Mouse (Mus musculus) adrenal gland, postnatal 36 days (tissue): ENCODE data around the gene Socs5. TPM values are rescaled to one million over a fixed set of nuclear protein-coding genes. Genes with fewer than 3 reads are reported as not detected.

Experiments
- DNase-seq, 2 experiments: peaks; one replicate each; pipeline ENCODE4 v3.0.0; 2021; ENCODE audit warnings: mixed read lengths in 1 of 2
- microRNA-seq: library from miRNA; unstranded; fragments of <30 nt; microRNA quantifications from one replicate; pipeline ENCODE4 v1.2.0, GENCODE M21; 2021
- total RNA-seq, 2 experiments: library from RNA; stranded (reverse); gene quantifications; 2 replicates each; pipeline ENCODE4 v1.2.3; 2021

The Socs5 gene
- total RNA-seq, 2 experiments from 2014 or later, result 75.7 to 80.5 TPM

DNA sequence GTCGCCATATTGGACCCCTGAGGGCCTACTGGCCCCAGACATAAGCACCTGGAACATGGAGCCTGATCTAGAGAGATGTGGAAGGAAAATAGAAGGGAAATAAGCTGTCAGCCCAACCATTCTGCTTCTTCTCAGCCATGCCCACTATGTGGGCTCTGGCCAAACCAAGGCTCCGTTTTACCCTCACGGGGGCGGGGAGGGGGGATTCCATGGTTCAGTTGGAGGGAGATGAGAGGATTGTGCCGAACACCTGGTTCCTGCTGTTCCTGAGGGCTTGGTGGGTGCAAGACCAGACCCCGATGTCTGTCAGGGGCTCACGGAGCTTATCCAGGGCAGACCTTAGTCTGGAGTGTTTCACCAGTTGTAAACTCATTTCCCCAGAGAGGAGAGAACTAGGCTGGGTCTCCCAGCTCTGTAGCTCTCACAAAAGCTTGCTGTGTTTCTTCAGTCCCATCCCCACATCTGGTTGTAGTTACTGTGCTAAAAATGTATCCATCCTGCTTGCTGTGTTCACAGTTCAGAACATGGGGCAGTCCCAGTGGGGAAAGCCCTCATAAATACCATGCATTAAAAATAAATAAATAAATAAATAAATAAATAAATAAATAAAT is 56.9 kb downstream of the Socs5 start:
- DNase-seq, result no peak

DNA sequence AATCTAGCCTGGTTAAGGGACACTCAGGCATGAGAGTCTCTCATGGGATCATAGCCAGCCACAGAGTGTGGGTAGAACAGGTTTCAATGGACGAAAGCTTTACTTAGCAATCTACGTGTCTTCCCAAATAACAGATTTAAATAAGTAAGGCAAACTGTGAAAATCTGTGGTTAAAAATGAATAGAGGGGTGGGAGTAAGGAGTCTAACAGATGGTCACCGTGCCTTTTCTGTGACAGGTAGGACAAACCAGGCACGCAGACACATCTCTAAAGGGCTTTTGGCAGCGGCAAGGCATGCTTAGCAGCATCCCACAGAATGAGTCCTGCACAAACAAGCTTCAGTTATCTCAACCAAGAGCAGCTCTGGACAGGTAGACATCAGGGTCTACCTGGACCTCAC is 59.9 kb downstream of the Socs5 start:
- no peak for DNase-seq

DNA sequence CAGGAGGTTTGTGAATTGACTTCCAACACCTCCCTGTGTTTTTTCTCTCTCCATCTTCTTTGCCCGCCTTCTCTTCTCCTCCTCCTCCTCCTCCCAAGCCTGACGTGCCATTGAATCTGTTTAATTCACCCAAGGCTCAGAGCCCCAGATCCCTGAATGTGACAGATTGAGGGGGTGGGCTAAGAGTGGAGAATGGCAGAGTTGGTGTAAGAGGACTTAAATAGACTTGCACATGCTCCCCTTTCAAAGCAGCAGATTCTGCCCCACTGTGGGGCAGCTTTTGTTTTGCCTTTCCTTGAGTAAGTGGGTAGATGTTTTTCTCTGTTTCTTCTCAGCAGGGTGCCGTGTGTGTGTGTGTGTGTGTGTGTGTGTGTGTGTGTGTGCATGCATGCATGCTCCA is 61.6 kb downstream of the Socs5 start:
- no peak for DNase-seq

DNA sequence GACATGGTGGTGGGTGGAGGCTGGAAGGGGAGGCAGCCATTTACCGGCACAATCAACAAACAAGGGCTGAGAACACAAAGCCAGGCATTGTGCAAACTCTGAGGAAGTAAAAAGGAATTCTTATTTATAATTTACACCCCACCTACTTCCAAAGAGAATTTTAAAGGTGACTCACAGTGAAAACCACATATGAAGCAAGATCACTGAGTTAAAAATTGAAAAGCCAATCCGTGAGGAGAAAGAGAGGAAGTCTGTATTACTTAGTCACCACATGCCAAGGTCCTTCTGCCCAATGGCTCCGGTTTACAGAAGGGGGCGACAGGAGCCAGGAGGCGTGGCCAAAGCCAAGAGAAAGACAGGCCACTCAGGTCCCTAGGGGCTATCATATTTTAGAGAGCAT is 62.9 kb downstream of the Socs5 start:
- DNase-seq, result peak; percentile 47 to 54

DNA sequence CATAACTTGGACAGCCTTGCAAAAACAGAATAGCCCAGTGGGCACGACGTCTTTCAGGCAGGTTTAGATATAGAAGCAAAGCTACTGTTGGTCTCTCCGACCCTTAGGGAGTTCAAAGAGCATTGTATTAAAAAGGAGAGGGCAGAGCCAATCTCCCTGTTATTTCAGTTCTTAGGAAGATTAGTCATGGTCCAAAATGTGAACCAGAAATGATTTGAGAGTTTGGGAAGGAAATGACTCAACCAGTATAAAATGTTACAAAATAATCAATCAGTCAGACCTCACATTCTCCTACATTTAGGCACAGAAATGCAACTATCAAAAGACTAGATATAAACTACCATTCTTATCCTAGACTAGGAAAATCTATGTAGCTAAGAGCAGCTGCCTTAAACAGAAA is 64.6 kb downstream of the Socs5 start:
- DNase-seq, result no peak

DNA sequence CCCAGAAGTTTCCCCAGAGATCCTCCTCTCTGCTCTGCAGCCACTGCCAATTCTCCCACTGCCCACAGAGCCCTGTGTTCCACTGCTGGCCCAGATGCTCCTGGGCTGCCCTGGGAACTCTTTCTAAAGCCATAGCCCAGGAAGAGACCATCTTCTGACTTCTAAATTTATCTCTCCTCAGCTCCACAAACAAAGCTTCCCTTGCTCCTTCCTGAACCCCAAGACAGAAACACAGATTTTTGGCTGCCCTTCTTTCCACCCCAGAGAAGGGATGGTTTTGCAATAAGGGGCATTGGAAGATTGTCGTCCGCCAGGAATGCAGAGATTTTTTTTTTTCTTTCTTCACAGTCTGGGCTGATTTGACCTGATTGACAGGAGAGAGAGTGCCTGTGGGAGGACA is 66.5 kb downstream of the Socs5 start:
- DNase-seq, result no peak

DNA sequence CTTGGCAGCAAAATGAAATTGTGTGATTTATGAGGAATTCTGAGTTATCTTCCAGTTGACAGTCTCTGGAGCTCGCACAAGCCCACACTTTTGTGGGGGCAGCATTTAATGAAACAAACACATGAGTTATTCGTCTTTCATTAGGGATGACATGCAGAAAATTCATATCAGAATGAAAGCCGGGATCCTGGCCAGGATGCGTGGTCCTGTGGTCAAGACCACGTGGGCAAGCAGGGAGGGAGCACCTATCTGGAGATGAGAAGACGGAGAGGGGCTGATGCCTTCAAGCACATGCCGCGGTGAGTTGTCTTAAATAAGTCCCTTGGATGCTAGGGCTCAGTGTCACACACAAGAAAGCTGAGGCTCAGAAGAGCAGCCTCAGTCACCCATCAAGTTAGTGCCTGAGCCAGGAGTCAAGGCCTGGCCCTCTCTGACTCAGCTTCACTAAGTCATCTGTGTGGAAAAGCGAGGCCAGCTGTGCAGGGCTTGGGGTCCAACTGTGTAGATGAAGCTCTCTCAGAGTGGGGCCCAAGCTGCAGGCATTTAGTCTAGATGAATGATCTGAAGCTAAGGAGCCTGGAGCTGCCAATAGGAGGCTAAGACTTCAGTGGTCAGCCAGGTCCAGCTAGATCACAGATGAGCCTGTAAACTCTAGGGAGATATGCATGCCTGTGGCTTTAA is 67.3 kb downstream of the Socs5 start:
- peak; percentile 74 to 79 for DNase-seq

DNA sequence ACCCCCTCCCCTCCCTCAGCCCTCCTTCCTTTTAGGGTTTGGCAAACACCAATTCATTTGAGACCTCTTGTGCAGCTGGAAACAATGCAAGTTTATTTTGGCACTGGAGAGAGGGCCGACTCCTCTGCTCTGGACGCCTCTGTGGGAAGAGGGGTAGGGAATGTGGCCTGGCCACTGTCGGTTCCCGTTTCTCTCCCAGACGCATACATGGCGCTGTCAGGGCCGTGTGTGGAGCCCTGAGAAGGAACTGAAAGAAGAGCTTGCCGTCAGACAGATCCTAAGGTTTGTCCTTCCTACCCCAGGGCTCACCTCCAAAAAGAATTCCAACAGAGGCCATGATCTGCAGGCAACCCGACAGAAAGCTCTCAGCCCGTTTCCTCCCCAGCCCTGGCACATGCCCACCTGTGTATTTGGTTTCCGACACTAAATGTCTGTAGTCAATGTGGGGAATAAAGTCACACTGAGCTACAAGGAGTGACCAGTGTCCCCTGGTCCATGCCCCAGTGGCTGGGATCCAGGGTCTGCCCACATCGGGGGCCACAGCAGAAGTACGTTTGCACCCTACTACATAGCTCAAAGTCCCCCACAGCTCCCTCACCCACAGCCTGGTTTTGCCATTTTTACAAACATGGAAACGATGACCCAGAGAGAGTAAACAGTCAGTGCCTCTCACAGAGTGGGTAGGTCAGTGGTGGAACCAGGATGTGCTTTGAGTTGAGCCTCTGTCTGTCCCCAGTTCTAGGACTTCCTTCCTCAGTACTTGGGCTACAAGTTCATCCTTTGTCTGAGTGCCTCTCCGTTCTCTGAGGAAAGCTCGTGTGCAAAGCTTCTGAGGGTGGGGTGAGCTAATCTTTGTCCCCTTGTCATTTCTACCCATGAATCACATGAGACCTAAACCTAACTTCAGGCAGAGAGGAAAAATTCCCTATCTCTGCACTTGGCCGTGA is 68.9 kb downstream of the Socs5 start:
- no peak for DNase-seq

DNA sequence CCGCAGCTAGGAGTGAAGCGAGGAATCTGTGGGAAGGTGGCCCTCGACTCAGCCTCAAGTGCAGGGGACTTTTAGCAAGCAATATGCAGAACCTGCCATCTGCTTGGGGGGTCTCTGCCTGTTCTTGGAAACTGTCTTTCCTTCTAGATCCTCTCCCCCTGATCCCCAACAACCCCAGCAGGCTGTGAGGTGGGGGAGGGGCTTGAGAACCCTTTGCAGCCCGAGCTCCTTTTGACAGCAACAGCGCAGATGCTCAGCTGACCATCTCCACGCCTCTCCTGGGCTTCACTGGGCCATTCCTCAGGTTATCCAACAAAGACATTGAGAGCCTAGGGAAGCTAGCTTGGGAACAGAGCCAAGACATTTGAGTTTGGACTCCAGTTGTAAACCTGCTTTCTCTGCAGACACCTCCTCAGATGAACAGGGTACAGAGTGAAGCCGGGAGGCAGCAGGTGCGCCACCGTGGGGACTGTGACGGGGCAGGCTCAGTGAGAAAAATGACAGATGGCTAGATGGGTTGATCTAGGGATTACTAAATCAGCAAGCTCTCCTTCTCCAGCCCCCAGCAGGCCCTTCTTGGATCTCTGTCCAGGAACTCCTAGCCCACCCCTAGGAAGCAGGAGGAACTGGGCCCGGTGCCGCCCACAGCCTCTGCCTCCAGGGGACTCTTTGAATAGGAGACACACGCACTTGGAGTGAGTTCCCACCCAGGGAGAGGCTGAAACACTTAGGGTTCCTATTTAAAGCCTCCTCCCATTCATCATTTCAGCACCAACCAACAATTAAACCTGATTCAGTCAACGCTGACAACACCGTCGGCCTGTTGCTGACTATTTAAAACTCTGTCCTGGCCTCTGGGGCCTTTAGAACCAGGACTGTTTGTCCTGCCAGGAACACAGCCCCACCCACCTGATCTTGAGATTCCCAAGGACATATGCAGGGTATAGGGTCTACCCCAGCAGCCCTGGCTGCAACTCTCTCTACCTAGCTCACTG is 71.4 kb downstream of the Socs5 start:
- DNase-seq, result peak in 1 of 2 experiments; percentile 30

DNA sequence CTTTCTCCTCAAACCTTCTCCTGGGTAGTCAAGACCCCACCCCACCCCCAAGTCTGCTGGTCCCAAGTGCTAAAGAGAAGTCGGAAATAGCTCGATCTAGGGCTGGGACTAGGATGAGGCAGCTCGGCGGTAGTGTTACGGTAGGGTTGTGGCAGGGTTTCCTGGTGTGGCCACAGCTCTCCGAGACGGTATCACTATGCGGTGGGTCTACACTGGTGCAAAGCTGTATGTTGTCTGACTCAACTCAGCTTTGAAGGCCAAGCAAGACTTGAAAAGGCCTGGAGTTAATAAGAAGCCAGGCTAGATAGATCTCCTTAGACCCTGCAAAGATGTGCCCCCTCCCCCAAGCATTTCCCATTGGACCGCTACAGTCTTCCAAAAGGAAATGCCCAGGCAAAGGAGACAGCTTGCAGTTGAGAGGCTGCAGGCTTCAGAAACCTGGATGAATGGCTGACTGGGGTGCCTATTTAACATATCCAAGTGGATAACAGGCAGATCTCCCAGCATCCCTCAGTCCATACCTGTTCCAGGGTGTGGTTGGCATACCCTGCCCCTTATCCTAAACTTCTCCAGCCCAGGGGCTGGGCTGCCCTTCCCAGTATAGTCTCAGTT is 72.6 kb downstream of the Socs5 start:
- no peak for DNase-seq

DNA sequence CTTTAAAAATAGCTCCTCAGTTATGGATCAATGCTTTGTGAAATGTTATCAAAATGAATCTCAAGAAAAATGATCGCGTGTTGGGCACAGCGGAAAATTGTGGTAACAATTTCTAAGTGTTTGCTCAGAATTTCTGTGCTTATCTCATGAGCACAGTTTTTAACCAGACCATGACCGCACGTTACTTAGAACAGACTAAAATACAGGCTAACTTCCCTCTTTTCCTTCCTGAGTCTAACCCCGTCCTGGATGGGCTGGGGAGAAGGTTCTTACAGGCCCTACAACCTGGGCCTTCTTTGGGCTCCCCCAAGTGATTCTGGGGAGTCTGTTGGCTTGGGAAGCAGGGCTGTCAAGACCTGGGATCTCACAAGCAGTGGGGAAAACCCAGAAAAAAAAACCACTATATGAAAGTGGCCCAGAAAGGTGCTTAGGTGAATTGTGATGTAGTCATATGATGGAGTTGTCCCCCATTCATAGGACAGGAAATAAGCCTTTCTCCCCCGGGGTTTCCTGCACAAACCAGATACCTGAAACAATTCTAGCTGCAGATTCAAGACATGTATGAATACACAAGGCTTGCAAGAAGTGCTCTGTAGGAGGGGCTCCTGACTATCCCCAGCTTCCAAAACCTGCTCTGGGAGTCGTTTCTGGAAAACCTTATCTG is 74.3 kb downstream of the Socs5 start:
- DNase-seq, result no peak

DNA sequence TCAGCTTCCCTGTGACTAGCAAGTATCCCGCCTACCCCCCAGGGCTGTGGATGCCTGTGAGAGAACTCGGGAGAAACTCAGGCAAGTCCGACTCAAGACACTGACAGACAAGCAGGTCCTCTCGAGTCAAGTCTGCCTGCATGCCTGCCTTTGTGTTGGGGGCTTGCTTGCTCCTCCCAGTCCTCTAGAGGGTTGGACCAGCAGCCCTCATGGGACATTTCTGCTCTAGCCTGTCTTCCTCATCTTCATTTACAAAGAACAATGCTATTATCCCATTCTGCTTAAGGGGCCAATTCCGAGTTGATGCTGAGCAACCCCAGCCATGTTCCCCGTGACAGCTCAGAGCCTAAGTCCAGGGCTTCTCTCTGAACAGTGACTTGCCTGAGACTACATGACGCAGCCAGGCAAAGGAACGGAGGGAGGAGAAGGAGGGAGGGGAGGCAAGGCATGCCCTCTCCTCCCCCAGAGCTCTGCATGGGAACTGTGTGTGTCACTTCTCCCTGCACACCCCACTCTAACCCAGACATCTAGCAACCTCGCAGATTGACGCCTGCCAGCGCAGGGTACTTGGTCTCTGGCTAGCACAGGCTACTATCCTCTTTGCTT is 78.1 kb downstream of the Socs5 start:
- no peak for DNase-seq

DNA sequence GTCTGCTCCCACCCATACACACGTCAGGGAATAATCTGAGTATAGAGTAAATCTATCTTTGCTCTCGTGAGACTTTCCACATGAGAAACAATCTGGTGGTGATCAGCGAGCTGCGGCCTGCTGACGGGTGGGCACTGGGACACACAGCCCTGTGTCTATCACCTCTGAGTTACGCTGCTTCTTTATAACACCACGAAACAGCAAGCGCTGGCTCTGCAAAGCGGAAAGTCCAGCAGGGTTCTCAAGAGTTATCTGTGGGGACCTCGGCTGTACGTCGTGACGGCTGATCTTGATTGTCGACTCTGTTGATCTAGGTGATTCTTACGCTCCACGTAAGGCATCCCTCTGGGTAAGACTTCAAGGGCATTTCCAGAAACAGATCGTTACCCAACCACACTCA is 79.5 kb downstream of the Socs5 start:
- no peak for DNase-seq

Small RNAs within 50 kb of the gene (microRNA-seq; reads per million reads assigned to microRNA genes)
- gene Gm22346, result not detected

Other genes starting within 250 kb of the Socs5 start
- not detected for gene Tmem247, start 190.3 kb upstream of the Socs5 start, total RNA-seq
- not detected for gene Atp6v1e2, start 159.8 kb upstream of the Socs5 start, total RNA-seq
- 100 to 1,000 TPM in 1 of 2 experiments, 10 to 100 TPM in 1; 79.5 to 109 TPM for gene Rhoq, start 144.6 kb upstream of the Socs5 start, total RNA-seq
- 10 to 100 TPM; 14.5 to 15.9 TPM for gene Pigf, start 82.3 kb upstream of the Socs5 start, total RNA-seq
- gene Cript, start 82.1 kb upstream of the Socs5 start, total RNA-seq, result 10 to 100 TPM; 64.3 to 69.0 TPM
- 100 to 1,000 TPM; 256 to 285 TPM for gene Mcfd2, start 158.3 kb downstream of the Socs5 start, total RNA-seq
- gene Ttc7, start 175.2 kb downstream of the Socs5 start, total RNA-seq, result 10 to 100 TPM in 1 of 2 experiments, 1 to 10 TPM in 1; 9.5 to 14.3 TPM